Mouse (Mus musculus) liver, embryonic 16.5 days (tissue): Measurements from ENCODE around the gene 1700019A02Rik. TPM values are rescaled to one million over a fixed set of nuclear protein-coding genes. Genes with fewer than 3 reads are reported as not detected.

ENCODE experiments used
- ATAC-seq: fragments of 200-750 bp; cut with Nextera tagmentation; 2 replicates; pipeline ENCODE4 v1.8.0; 2017; ENCODE audit warnings: low read depth, mild to moderate bottlenecking, moderate number of reproducible peaks, moderate library complexity
- H3K27ac ChIP-seq: fragments of 300-500 bp; sonication (generic); 2 replicates; pipeline ENCODE4 v1.5.1; 2014; ENCODE audit warnings: mild to moderate bottlenecking, low read length
- H3K27me3 ChIP-seq: fragments of 300-500 bp; sonication (generic); 2 replicates; pipeline ENCODE4 v1.6.1; 2014; ENCODE audit warnings: low read depth, low read length, mixed read lengths; ENCODE audit not compliant: control insufficient read depth, insufficient read depth
- H3K36me3 ChIP-seq: fragments of 300-500 bp; sonication (generic); 2 replicates; pipeline ENCODE4 v1.6.1; 2014; ENCODE audit warnings: mild to moderate bottlenecking; ENCODE audit not compliant: control insufficient read depth, insufficient read depth
- H3K4me1 ChIP-seq: fragments of 300-500 bp; sonication (generic); 2 replicates; pipeline ENCODE4 v1.6.1; 2014; ENCODE audit warnings: low read depth, low read length, mixed read lengths; ENCODE audit not compliant: control insufficient read depth
- H3K4me2 ChIP-seq: fragments of 300-500 bp; sonication (generic); 2 replicates; pipeline ENCODE4 v1.6.1; 2014; ENCODE audit warnings: low read depth, low read length, mixed read lengths
- H3K4me3 ChIP-seq: fragments of 300-500 bp; sonication (generic); 2 replicates; pipeline ENCODE4 v1.5.1; 2014; ENCODE audit warnings: low read depth, mild to moderate bottlenecking, low read length
- H3K9ac ChIP-seq: fragments of 300-500 bp; sonication (generic); 2 replicates; pipeline ENCODE4 v1.6.1; 2014; ENCODE audit warnings: low read depth, low read length
- H3K9me3 ChIP-seq: fragments of 300-500 bp; sonication (generic); replicated peaks from 2 replicates; pipeline ENCODE4 v1.6.1; 2016; ENCODE audit warnings: low read length; ENCODE audit not compliant: control insufficient read depth
- WGBS: fragments of 180-500 bp; shearing (Covaris S2); extraction: QIAGEN DNeasy Blood & Tissue Kit; methylation state at CpG from one replicate; pipeline ENCODE4 v1.1.7; 2014; ENCODE audit not compliant: insufficient replicate concordance; 5-methylcytosine and 5-hydroxymethylcytosine counted together
- polyA plus RNA-seq: library from polyadenylated mRNA; unstranded; fragments of >200 nt; fragmentation: Nextera tagmentation; extraction: Ambion mirVana; gene quantifications from 2 replicates; pipeline ENCODE4 v1.2.1, GENCODE M21; 2015

Gene 1700019A02Rik
- polyA plus RNA-seq, 1 experiment from 2014 or later = not detected

GRCm38 (mm10) chr1:53189620-53190019 lies 2.2 kb upstream of the 1700019A02Rik start:
- H3K9me3 ChIP-seq = no peaks in the 10 kb centered on the region
- no peaks in the 10 kb centered on the region for H3K36me3 ChIP-seq
- H3K4me1 ChIP-seq = no peaks in the 10 kb centered on the region
- H3K4me3 ChIP-seq = no peak overlapping the region
- no peak for ATAC-seq
- H3K27me3 ChIP-seq = no peaks in the 10 kb centered on the region
- no peak overlapping the region for H3K27ac ChIP-seq
- no peak overlapping the region for H3K4me2 ChIP-seq
- H3K9ac ChIP-seq = no peak overlapping the region
- 55% methylated on average over 3 of the region's 3 CpGs for WGBS

GRCm38 (mm10) chr1:53186301-53186700 lies 1.1 kb downstream of the 1700019A02Rik start:
- Histone ChIP-seq H3K9me3 (no peaks in the 10 kb centered on the region), H3K27me3 (no peaks in the 10 kb centered on the region), H3K9ac (no peak overlapping the region), H3K4me1 (no peaks in the 10 kb centered on the region), H3K4me3 (no peak overlapping the region), H3K36me3 (no peaks in the 10 kb centered on the region), H3K27ac (no peak overlapping the region), H3K4me2 (no peak overlapping the region)
- 77% methylated on average over 3 of the region's 3 CpGs for WGBS
- ATAC-seq = no peak

- H3K4me3 ChIP-seq = no peak overlapping the region
- H3K36me3 ChIP-seq = no peaks in the 10 kb centered on the region
- no peak for ATAC-seq
- no peak overlapping the region for H3K27ac ChIP-seq
- no peaks in the 10 kb centered on the region for H3K4me1 ChIP-seq
- no peaks in the 10 kb centered on the region for H3K9me3 ChIP-seq
- 73% methylated on average over 6 of the region's 6 CpGs for WGBS
- H3K27me3 ChIP-seq = no peaks in the 10 kb centered on the region
- H3K4me2 ChIP-seq = no peak overlapping the region
- no peak overlapping the region for H3K9ac ChIP-seq
Observed at GRCm38 (mm10) chr1:53157715-53158114, 29.7 kb downstream of the 1700019A02Rik start.

- Histone ChIP-seq H3K4me3 (no peak overlapping the region), H3K27ac (no peak overlapping the region), H3K4me1 (no peaks in the 10 kb centered on the region), H3K36me3 (no peaks in the 10 kb centered on the region), H3K4me2 (no peak overlapping the region), H3K9ac (no peak overlapping the region), H3K27me3 (no peaks in the 10 kb centered on the region), H3K9me3 (no peaks in the 10 kb centered on the region)
- WGBS = 53% methylated on average over 2 of the region's 2 CpGs
- no peak for ATAC-seq
Observed at GRCm38 (mm10) chr1:53123066-53123465, 64.4 kb downstream of the 1700019A02Rik start.

GRCm38 (mm10) chr1:53110561-53110960 lies 76.9 kb downstream of the 1700019A02Rik start:
- no peak for ATAC-seq
- 61% methylated on average over 1 of the region's 1 CpGs for WGBS
- Histone ChIP-seq H3K4me2 (no peak overlapping the region), H3K27ac (no peak overlapping the region), H3K36me3 (no peaks in the 10 kb centered on the region), H3K4me3 (no peak overlapping the region), H3K4me1 (no peaks in the 10 kb centered on the region), H3K27me3 (no peaks in the 10 kb centered on the region), H3K9ac (no peak overlapping the region), H3K9me3 (no peaks in the 10 kb centered on the region)

Other genes starting within 250 kb of the 1700019A02Rik start
- 8.0 and 12.2 TPM in 2 replicates for gene 1700019D03Rik, start 167.5 kb downstream of the 1700019A02Rik start, polyA plus RNA-seq
- gene Mstn, start 126.0 kb downstream of the 1700019A02Rik start, polyA plus RNA-seq = 0.06 and 0.26 TPM in 2 replicates
- 6.3 and 7.2 TPM in 2 replicates for gene Pms1, start 109.4 kb upstream of the 1700019A02Rik start, polyA plus RNA-seq
- gene Ormdl1, start 109.5 kb upstream of the 1700019A02Rik start, polyA plus RNA-seq = 23.7 and 26.0 TPM in 2 replicates
- gene Gm28778, start 109.5 kb upstream of the 1700019A02Rik start, polyA plus RNA-seq = not detected in 2 replicates
- gene Osgepl1, start 126.0 kb upstream of the 1700019A02Rik start, polyA plus RNA-seq = 21.7 and 22.0 TPM in 2 replicates
- 1.9 TPM in 1 of 2 replicates, not detected in the other for gene Asdurf, start 165.0 kb upstream of the 1700019A02Rik start, polyA plus RNA-seq
- 0.26 and 0.27 TPM in 2 replicates for gene Gm28551, start 165.0 kb upstream of the 1700019A02Rik start, polyA plus RNA-seq
- gene Asnsd1, start 165.1 kb upstream of the 1700019A02Rik start, polyA plus RNA-seq = 42.2 and 43.6 TPM in 2 replicates